Mouse (Mus musculus): ENCODE data around the gene Sptan1. TPM values are rescaled to one million over a fixed set of nuclear protein-coding genes. Genes with fewer than 3 reads are reported as not detected.
A peak's percentile ranks its signal among the peaks of the same experiment; 100 is the strongest.
"Not testable (repeated sequence)": the region's sequence is repeated elsewhere in the genome, so short reads cannot be mapped to it uniquely, and the experiment has no call there.

Sptan1 gene
- polyA plus RNA-seq, 1 experiment, result 63.0 TPM

DNA sequence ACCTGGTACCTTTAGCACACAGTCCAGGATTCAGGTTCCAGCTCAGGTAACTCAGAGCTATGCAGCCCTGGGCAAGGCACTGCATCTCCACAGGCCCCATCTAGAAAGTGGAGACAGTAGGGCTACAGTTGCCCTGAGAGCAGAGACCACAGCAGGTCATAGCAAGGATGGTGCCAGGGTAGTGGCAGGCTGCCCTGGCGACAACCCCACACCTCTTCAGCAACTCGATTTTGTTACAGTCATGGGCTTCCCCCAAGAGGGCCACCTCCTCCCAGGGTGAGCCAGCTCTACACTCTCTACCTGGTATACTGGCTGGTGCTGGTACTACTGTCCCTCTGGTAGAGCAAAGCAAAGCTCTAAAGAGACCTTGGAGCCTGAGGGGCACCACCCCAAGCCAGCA lies 72.4 kb downstream of the Sptan1 start:
- H3K4me1 ChIP-seq, result peaks cover 12% of the 10 kb centered on the region
- H3K27me3 ChIP-seq (replicated peaks), result peaks cover 2% of the 10 kb centered on the region
- TF ChIP-seq GATA1 (IDR thresholded peaks at IDR 0.05; ENCODE audit: borderline replicate concordance, low read length), result no peak
- TF ChIP-seq FLI1 (IDR thresholded peaks at IDR 0.05; ENCODE audit: low read length), result no peak
- H3K9me3 ChIP-seq, result peaks cover 5% of the 10 kb centered on the region
- peaks cover 50% of the 10 kb centered on the region for H3K36me3 ChIP-seq (replicated peaks; ENCODE audit: low read length)
- H3K4me3 ChIP-seq (replicated peaks), result no peak overlapping the region

GRCm38 (mm10) chr2:30038370-30038769 lies 73.0 kb downstream of the Sptan1 start:
- no peak overlapping the region for H3K4me3 ChIP-seq (replicated peaks)
- H3K36me3 ChIP-seq (replicated peaks; ENCODE audit: low read length), result peaks cover 44% of the 10 kb centered on the region
- peaks cover 2% of the 10 kb centered on the region for H3K27me3 ChIP-seq (replicated peaks)
- H3K9me3 ChIP-seq, result peaks cover 5% of the 10 kb centered on the region
- TF ChIP-seq GATA1 (IDR thresholded peaks at IDR 0.05; ENCODE audit: borderline replicate concordance, low read length) (no peak), FLI1 (IDR thresholded peaks at IDR 0.05; ENCODE audit: low read length) (no peak)
- H3K4me1 ChIP-seq, result peaks cover 15% of the 10 kb centered on the region

DNA sequence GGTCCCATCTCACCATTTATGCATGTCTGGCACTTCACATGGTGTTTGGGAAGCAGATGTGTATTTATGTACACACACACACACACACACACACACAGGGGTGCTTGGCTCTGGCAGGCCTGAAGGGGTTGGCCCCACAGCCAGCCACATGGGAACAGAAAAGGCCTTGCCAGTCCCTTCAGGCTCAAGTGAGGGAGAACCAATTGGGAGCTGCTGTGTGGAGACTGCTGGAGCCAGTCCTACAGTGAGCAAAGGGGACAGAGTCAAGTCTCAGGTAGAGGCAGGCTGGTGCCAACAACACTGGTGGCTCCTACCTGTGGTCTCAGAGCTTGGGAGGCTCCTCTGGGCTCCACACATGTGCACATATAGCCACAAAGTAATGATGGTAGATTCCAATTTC lies 74.3 kb downstream of the Sptan1 start:
- Histone ChIP-seq H3K9me3 (peaks cover 5% of the 10 kb centered on the region), H3K4me3 (replicated peaks) (no peak overlapping the region), H3K27me3 (replicated peaks) (peaks cover 2% of the 10 kb centered on the region), H3K36me3 (replicated peaks; ENCODE audit: low read length) (peaks cover 35% of the 10 kb centered on the region), H3K4me1 (peaks cover 15% of the 10 kb centered on the region)
- TF ChIP-seq FLI1 (IDR thresholded peaks at IDR 0.05; ENCODE audit: low read length) (no peak), GATA1 (IDR thresholded peaks at IDR 0.05; ENCODE audit: borderline replicate concordance, low read length) (no peak)

- Histone ChIP-seq H3K36me3 (replicated peaks; ENCODE audit: low read length) (peaks cover 27% of the 10 kb centered on the region), H3K4me3 (replicated peaks) (peak overlapping the region; percentile 43), H3K9me3 (peaks cover 5% of the 10 kb centered on the region), H3K4me1 (peaks cover 23% of the 10 kb centered on the region), H3K27me3 (replicated peaks) (peaks cover 2% of the 10 kb centered on the region)
- no peak for TF ChIP-seq GATA1 (IDR thresholded peaks at IDR 0.05; ENCODE audit: borderline replicate concordance, low read length)
- TF ChIP-seq FLI1 (IDR thresholded peaks at IDR 0.05; ENCODE audit: low read length), result no peak
Observed at GRCm38 (mm10) chr2:30042445-30042844, 77.1 kb downstream of the Sptan1 start.

DNA sequence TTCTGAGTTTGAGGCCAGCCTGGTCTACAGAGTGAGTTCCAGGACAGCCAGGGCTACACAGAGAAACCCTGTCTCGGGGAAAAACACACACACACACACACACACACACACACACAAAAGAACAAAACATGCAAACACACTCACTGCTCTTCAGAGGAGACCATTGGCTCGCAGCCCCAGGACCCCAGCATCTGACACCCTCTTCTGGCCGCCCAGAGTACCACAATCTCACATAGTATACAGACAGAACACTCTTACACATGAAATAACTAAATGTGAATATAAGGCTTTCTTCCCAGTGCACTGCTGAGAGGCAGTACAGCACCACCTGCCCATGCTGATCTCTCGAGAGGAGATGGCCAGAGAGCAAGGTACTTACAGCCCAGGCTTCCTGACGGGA lies 79.2 kb downstream of the Sptan1 start:
- H3K27me3 ChIP-seq (replicated peaks), result no peaks in the 10 kb centered on the region
- H3K36me3 ChIP-seq (replicated peaks; ENCODE audit: low read length), result peaks cover 14% of the 10 kb centered on the region
- TF ChIP-seq GATA1 (IDR thresholded peaks at IDR 0.05; ENCODE audit: borderline replicate concordance, low read length) (no peak), FLI1 (IDR thresholded peaks at IDR 0.05; ENCODE audit: low read length) (no peak)
- H3K4me1 ChIP-seq, result peaks cover 39% of the 10 kb centered on the region
- H3K9me3 ChIP-seq, result no peaks in the 10 kb centered on the region
- no peak overlapping the region for H3K4me3 ChIP-seq (replicated peaks)

DNA sequence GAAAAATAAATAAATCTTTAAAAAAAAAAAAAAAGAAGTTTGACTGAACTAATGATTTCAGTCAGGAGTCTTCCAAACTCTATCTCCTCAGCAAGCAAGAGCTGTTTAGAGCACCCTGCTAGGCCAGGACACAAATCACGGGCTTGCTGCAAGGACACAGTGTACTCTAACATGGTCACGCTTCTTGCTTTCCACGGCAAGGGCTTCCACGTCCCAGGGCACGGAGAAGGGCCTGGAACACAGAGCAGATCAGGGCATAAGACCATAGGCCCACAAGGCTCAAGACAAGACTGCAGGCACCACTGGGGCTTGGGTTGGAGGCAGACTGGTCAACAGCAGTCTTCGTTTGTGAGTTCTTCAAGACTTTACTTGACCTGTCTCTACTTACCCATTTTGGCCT lies 81.8 kb downstream of the Sptan1 start:
- Histone ChIP-seq H3K4me3 (replicated peaks) (no peak overlapping the region), H3K27me3 (replicated peaks) (no peaks in the 10 kb centered on the region), H3K36me3 (replicated peaks; ENCODE audit: low read length) (peaks cover 10% of the 10 kb centered on the region), H3K9me3 (no peaks in the 10 kb centered on the region), H3K4me1 (peaks cover 44% of the 10 kb centered on the region)
- no peak for TF ChIP-seq GATA1 (IDR thresholded peaks at IDR 0.05; ENCODE audit: borderline replicate concordance, low read length)
- TF ChIP-seq FLI1 (IDR thresholded peaks at IDR 0.05; ENCODE audit: low read length), result no peak

DNA sequence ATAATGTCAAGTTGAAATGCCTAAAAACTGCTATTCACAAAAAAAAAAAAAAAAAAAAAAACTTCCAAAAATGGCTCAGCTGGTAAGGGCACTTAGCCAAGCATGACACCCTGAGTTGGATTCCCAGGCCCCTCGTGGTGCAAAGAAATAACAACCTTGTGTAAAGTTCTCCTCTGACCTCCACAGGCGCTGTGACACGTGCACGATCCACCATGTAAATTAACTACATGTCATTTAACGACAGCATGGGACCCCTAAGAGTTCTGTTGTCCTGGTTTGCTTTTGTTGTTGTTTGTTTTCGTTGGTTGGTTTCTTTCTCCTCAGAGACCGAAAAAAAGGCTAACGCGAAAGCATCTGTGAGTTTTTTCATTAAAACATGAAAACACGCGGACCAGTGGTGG lies 82.7 kb downstream of the Sptan1 start:
- TF ChIP-seq FLI1 (IDR thresholded peaks at IDR 0.05; ENCODE audit: low read length) (no peak), GATA1 (IDR thresholded peaks at IDR 0.05; ENCODE audit: borderline replicate concordance, low read length) (no peak)
- no peaks in the 10 kb centered on the region for H3K9me3 ChIP-seq
- H3K27me3 ChIP-seq (replicated peaks), result no peaks in the 10 kb centered on the region
- H3K4me3 ChIP-seq (replicated peaks), result peak overlapping the region; percentile 97
- H3K36me3 ChIP-seq (replicated peaks; ENCODE audit: low read length), result peaks cover 10% of the 10 kb centered on the region
- peaks cover 40% of the 10 kb centered on the region for H3K4me1 ChIP-seq

DNA sequence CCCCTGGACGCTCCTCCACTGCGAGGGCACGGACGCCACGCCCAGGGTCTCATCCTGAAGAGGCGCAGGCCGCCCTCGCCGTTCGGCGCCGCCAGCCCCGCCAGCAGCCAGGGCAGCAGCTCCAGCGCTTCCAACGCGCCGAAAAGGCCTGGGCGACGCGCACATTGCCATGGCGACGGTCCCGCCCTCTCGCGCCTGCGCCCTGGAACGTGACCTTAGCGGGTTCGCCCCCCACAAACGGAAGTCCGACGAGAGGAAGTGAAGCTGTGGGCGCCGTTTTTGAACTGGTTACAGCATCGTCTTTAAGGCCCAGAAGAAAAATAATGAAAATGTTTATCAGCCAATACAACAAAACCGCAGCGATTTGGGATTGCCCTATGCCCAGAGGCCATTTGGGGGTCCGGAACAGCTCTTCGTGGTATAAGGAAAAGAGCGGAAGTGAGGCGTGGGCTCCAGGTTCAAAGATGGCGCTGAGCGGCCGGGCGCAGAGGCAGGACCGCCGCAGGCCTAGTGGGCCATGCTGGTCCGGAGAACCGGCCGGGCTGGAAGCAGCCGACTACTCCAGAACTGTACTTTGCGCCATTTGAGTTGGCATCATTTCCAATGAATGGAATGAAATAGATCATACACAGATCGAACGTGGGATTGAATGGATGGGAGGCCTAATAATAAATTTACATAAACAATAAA lies 83.5 kb downstream of the Sptan1 start, which contains the start of gene Wdr34:
TSS of gene Wdr34 (minus strand) at position 183 of the 690 bp plus-strand sequence.
- Histone ChIP-seq H3K4me1 (peaks cover 46% of the 10 kb centered on the region), H3K9me3 (no peaks in the 10 kb centered on the region), H3K4me3 (replicated peaks) (peak within 1 kb of the TSS; percentile 97), H3K27me3 (replicated peaks) (no peaks in the 10 kb centered on the region), H3K36me3 (replicated peaks; ENCODE audit: low read length) (peaks cover 10% of the 10 kb centered on the region)
- peak; percentile 91 for TF ChIP-seq FLI1 (IDR thresholded peaks at IDR 0.05; ENCODE audit: low read length)
- no peak for TF ChIP-seq GATA1 (IDR thresholded peaks at IDR 0.05; ENCODE audit: borderline replicate concordance, low read length)

- H3K4me3 ChIP-seq (replicated peaks), result no peak overlapping the region
- H3K4me1 ChIP-seq, result peaks cover 56% of the 10 kb centered on the region
- H3K36me3 ChIP-seq (replicated peaks; ENCODE audit: low read length), result peaks cover 8% of the 10 kb centered on the region
- no peaks in the 10 kb centered on the region for H3K9me3 ChIP-seq
- H3K27me3 ChIP-seq (replicated peaks), result no peaks in the 10 kb centered on the region
- TF ChIP-seq GATA1 (IDR thresholded peaks at IDR 0.05; ENCODE audit: borderline replicate concordance, low read length) (no peak), FLI1 (IDR thresholded peaks at IDR 0.05; ENCODE audit: low read length) (no peak)
Observed at GRCm38 (mm10) chr2:30049831-30050230, 84.5 kb downstream of the Sptan1 start.

DNA sequence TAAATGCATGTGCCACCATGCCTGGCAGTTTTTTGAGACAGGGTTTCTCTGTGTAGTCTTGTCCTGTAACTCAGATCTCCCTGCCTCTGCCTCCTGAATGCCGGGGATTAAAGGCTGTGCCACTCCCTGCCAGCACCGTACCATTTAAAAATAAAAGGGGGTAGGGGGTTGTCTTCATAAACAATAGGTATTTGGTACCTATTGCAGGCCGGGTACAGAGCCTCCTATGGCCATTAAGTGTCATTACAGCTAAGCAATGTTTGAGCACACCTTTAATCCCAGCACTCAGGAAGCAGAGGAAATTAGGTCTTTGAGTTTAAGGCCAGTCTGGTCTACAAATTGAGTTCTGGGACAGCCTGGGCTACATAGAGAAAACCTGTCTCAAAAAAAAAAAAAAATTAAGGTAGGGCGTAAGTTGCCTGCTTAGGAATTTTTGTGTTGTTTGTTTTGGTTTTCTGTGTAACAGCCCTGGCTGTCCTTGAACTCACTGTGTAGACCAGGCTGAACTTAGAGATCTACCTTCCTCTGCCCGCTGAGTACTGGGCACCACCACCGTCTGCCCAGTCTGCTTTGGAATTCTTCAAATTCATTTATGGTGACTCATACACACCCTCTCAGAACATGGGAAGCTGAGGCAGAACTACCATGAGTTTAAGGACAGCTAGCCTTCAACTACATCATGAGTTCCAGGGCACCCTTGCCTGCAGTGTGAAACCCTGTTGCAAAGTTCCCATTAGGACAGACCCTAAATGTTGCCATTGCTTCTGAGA lies 86.8 kb downstream of the Sptan1 start:
- H3K9me3 ChIP-seq, result no peaks in the 10 kb centered on the region
- peaks cover 58% of the 10 kb centered on the region for H3K4me1 ChIP-seq
- peaks cover 4% of the 10 kb centered on the region for H3K36me3 ChIP-seq (replicated peaks; ENCODE audit: low read length)
- no peak overlapping the region for H3K4me3 ChIP-seq (replicated peaks)
- no peaks in the 10 kb centered on the region for H3K27me3 ChIP-seq (replicated peaks)
- TF ChIP-seq FLI1 (IDR thresholded peaks at IDR 0.05; ENCODE audit: low read length) (no peak), GATA1 (IDR thresholded peaks at IDR 0.05; ENCODE audit: borderline replicate concordance, low read length) (no peak)

- not testable (repeated sequence) for H3K9me3 ChIP-seq; H3K36me3 ChIP-seq (replicated peaks; ENCODE audit: low read length); H3K4me3 ChIP-seq (replicated peaks); H3K27me3 ChIP-seq (replicated peaks)
- peaks cover 36% of the 10 kb centered on the region for H3K4me1 ChIP-seq
Observed at GRCm38 (mm10) chr2:30055310-30055709, 90.0 kb downstream of the Sptan1 start.
